Mouse (Mus musculus): ENCODE measurements around the gene Nmral1. TPM values are rescaled to one million over a fixed set of nuclear protein-coding genes. Genes with fewer than 3 reads are reported as not detected.

Nmral1 gene
- polyA plus RNA-seq, 1 experiment: 9.5 TPM

Other genes with a start within 250 kb of the Nmral1 start
- gene Srl, start 177.5 kb downstream of the Nmral1 start, polyA plus RNA-seq (2012; rRNA removed): 4.6 and 5.8 TPM in 2 replicates
- gene Tfap4, start 159.5 kb downstream of the Nmral1 start, polyA plus RNA-seq (2012; rRNA removed): 3.5 and 5.6 TPM in 2 replicates
- 20.4 and 22.2 TPM in 2 replicates for gene Glis2, start 124.6 kb downstream of the Nmral1 start, polyA plus RNA-seq (2012; rRNA removed)
- 18.3 and 25.4 TPM in 2 replicates for gene Pam16, start 94.4 kb downstream of the Nmral1 start, polyA plus RNA-seq (2012; rRNA removed)
- gene Vasn, start 79.4 kb downstream of the Nmral1 start, polyA plus RNA-seq (2012; rRNA removed): 46.2 and 49.7 TPM in 2 replicates
- 26.9 and 37.2 TPM in 2 replicates for gene Dnaja3, start 79.4 kb downstream of the Nmral1 start, polyA plus RNA-seq (2012; rRNA removed)
- gene Coro7, start 39.6 kb downstream of the Nmral1 start, polyA plus RNA-seq (2012; rRNA removed): 40.2 and 44.5 TPM in 2 replicates
- 49.5 and 53.2 TPM in 2 replicates for gene Hmox2, start 7.0 kb upstream of the Nmral1 start, polyA plus RNA-seq (2012; rRNA removed)
- gene Cdip1, start 70.9 kb upstream of the Nmral1 start, polyA plus RNA-seq (2012; rRNA removed): 73.7 and 84.7 TPM in 2 replicates
- gene 4930562C15Rik, start 116.1 kb upstream of the Nmral1 start, polyA plus RNA-seq (2012; rRNA removed): 0.19 and 0.24 TPM in 2 replicates
- gene Ubald1, start 161.0 kb upstream of the Nmral1 start, polyA plus RNA-seq (2012; rRNA removed): 48.3 and 68.8 TPM in 2 replicates
- 147 and 154 TPM in 2 replicates for gene Mgrn1, start 166.9 kb upstream of the Nmral1 start, polyA plus RNA-seq (2012; rRNA removed)
- 89.6 and 113 TPM in 2 replicates for gene Nudt16l1, start 219.4 kb upstream of the Nmral1 start, polyA plus RNA-seq (2012; rRNA removed)
- 48.1 and 58.8 TPM in 2 replicates for gene Anks3, start 244.8 kb upstream of the Nmral1 start, polyA plus RNA-seq (2012; rRNA removed)